Mouse (Mus musculus) MEL (cell line): ENCODE measurements around the gene Pkdcc. TPM values are rescaled to one million over a fixed set of nuclear protein-coding genes. Genes with fewer than 3 reads are reported as not detected.

Experiments
- DNase-seq: peaks from one replicate; pipeline ENCODE4 v3.0.0; 2011; ENCODE audit warnings: low read depth, low spot score
- H3K27ac ChIP-seq: 2 replicates; pipeline ENCODE4 v1.5.1; 2012; ENCODE audit warnings: low read depth, mild to moderate bottlenecking, control low read depth, low read length, moderate library complexity; ENCODE audit not compliant: control insufficient read depth
- H3K27me3 ChIP-seq, 2 experiments: fragments of 150-350 bp in 1 of 2; sonication (generic) in 1 of 2; 2 replicates each; pipeline ENCODE4 v1.6.1; 2012; ENCODE audit warnings: low read length in 2 of 2, mild to moderate bottlenecking in 2 of 2, improper control_type of control experiment in 1 of 2, moderate library complexity in 1 of 2; ENCODE audit not compliant: insufficient read depth in 2 of 2, control insufficient read depth in 1 of 2
- H3K36me3 ChIP-seq, 2 experiments: 2 replicates each; pipeline ENCODE4 v1.6.1; 2012 to 2014; ENCODE audit warnings: low read length in 2 of 2, improper control_type of control experiment in 1 of 2, inconsistent platforms in 1 of 2, mild to moderate bottlenecking in 1 of 2; ENCODE audit not compliant: insufficient read depth in 2 of 2, control insufficient read depth in 1 of 2
- H3K4me1 ChIP-seq, 2 experiments: fragments of 150-350 bp in 1 of 2; sonication (generic) in 1 of 2; 2 replicates each; pipeline ENCODE4 v1.6.1; 2012; ENCODE audit warnings: low read length in 2 of 2, improper control_type of control experiment in 1 of 2, mild to moderate bottlenecking in 1 of 2; ENCODE audit not compliant: insufficient read depth in 2 of 2, control insufficient read depth in 1 of 2
- H3K4me3 ChIP-seq, 2 experiments: fragments of 150-350 bp in 1 of 2; sonication (generic) in 1 of 2; 2 replicates each; pipeline ENCODE4 v1.5.1; 2012; ENCODE audit warnings: low read depth in 2 of 2, low read length in 2 of 2, mild to moderate bottlenecking in 2 of 2, moderate library complexity in 2 of 2, control low read depth in 1 of 2, improper control_type of control experiment in 1 of 2; ENCODE audit not compliant: control insufficient read depth in 1 of 2, insufficient read depth in 1 of 2
- H3K79me2 ChIP-seq: 2 replicates; pipeline ENCODE4 v1.6.1; 2012; ENCODE audit warnings: mild to moderate bottlenecking, low read length, moderate library complexity; ENCODE audit not compliant: control insufficient read depth, poor library complexity, insufficient read depth
- H3K9ac ChIP-seq: 2 replicates; pipeline ENCODE4 v1.6.1; 2012; ENCODE audit warnings: low read depth, mild to moderate bottlenecking, control low read depth, low read length, moderate library complexity; ENCODE audit not compliant: control insufficient read depth, poor library complexity, severe bottlenecking
- H3K9me3 ChIP-seq: fragments of 150-350 bp; sonication (generic); replicated peaks from 2 replicates; pipeline ENCODE4 v1.6.1; 2012; ENCODE audit warnings: mild to moderate bottlenecking, low read length, improper control_type of control experiment, moderate library complexity; ENCODE audit not compliant: insufficient read depth
- BHLHE40 ChIP-seq: IDR thresholded peaks from 2 replicates; pipeline ENCODE4 v1.6.1; 2012; ENCODE audit warnings: low read depth, mild to moderate bottlenecking, inconsistent platforms, low read length, improper control_type of control experiment, borderline replicate concordance
- CHD1 ChIP-seq: IDR thresholded peaks from 2 replicates; pipeline ENCODE4 v1.6.1; 2012; ENCODE audit warnings: low read depth, mild to moderate bottlenecking, inconsistent platforms, low read length, improper control_type of control experiment
- CHD2 ChIP-seq: IDR thresholded peaks from 2 replicates; pipeline ENCODE4 v1.6.1; 2011; ENCODE audit warnings: low read length, improper control_type of control experiment
- E2F4 ChIP-seq: IDR thresholded peaks from 2 replicates; pipeline ENCODE4 v1.6.1; 2011; ENCODE audit warnings: low read depth, low read length, improper control_type of control experiment, borderline replicate concordance
- EP300 ChIP-seq, 2 experiments: IDR thresholded peaks; 2 replicates each; pipeline ENCODE4 v1.6.1; 2011; ENCODE audit warnings: improper control_type of control experiment in 2 of 2, low read length in 2 of 2, low read depth in 1 of 2, mild to moderate bottlenecking in 1 of 2
- KAT2A ChIP-seq: conservative IDR thresholded peaks from 2 replicates; pipeline ENCODE4 v1.6.1; 2012; ENCODE audit warnings: low read depth, low read length, improper control_type of control experiment, inconsistent platforms
- MAFK ChIP-seq: IDR thresholded peaks from 2 replicates; pipeline ENCODE4 v1.6.1; 2011; ENCODE audit warnings: low read depth, mild to moderate bottlenecking, low read length, improper control_type of control experiment, borderline replicate concordance
- MAX ChIP-seq: IDR thresholded peaks from 2 replicates; pipeline ENCODE4 v1.6.1; 2011; ENCODE audit warnings: low read length, improper control_type of control experiment
- MAZ ChIP-seq: IDR thresholded peaks from 2 replicates; pipeline ENCODE4 v1.6.1; 2012; ENCODE audit warnings: low read depth, mild to moderate bottlenecking, inconsistent platforms, low read length, improper control_type of control experiment
- MEF2A ChIP-seq: IDR thresholded peaks from 2 replicates; pipeline ENCODE4 v1.6.1; 2014; ENCODE audit warnings: low read depth, mild to moderate bottlenecking, inconsistent platforms, low read length, improper control_type of control experiment; ENCODE audit not compliant: poor library complexity, insufficient replicate concordance, severe bottlenecking; ENCODE audit errors: extremely low read depth
- MXI1 ChIP-seq: IDR thresholded peaks from 2 replicates; pipeline ENCODE4 v1.6.1; 2011; ENCODE audit warnings: mild to moderate bottlenecking, low read depth, low read length, improper control_type of control experiment
- NELFE ChIP-seq: IDR thresholded peaks from 2 replicates; pipeline ENCODE4 v1.6.1; 2011; ENCODE audit warnings: low read depth, low read length, improper control_type of control experiment
- NRF1 ChIP-seq: IDR thresholded peaks from 2 replicates; pipeline ENCODE4 v1.6.1; 2014; ENCODE audit warnings: low read depth, mild to moderate bottlenecking, inconsistent platforms, low read length, improper control_type of control experiment, moderate library complexity; ENCODE audit not compliant: poor library complexity, insufficient read depth, severe bottlenecking
- POLR2A ChIP-seq, 2 experiments: IDR thresholded peaks; 2 replicates each; pipeline ENCODE4 v1.6.1; 2011 to 2012; ENCODE audit warnings: low read length in 2 of 2, mild to moderate bottlenecking in 2 of 2, control low read depth in 1 of 2, improper control_type of control experiment in 1 of 2, low read depth in 1 of 2, moderate library complexity in 1 of 2; ENCODE audit not compliant: control insufficient read depth in 1 of 2, insufficient read depth in 1 of 2, poor library complexity in 1 of 2
- RAD21 ChIP-seq: IDR thresholded peaks from 2 replicates; pipeline ENCODE4 v1.6.1; 2011; ENCODE audit warnings: mild to moderate bottlenecking, low read depth, low read length, improper control_type of control experiment
- RCOR1 ChIP-seq: IDR thresholded peaks from 2 replicates; pipeline ENCODE4 v1.6.1; 2012; ENCODE audit warnings: low read depth, mild to moderate bottlenecking, inconsistent platforms, low read length, improper control_type of control experiment
- SIN3A ChIP-seq: IDR thresholded peaks from 2 replicates; pipeline ENCODE4 v1.6.1; 2012; ENCODE audit warnings: low read length, improper control_type of control experiment, inconsistent platforms
- SMC3 ChIP-seq: IDR thresholded peaks from 2 replicates; pipeline ENCODE4 v1.6.1; 2011; ENCODE audit warnings: low read depth, low read length, improper control_type of control experiment
- TAL1 ChIP-seq: IDR thresholded peaks from 2 replicates; pipeline ENCODE4 v1.6.1; 2012; ENCODE audit warnings: mild to moderate bottlenecking, inconsistent platforms, low read length, moderate library complexity, mixed read lengths
- TBP ChIP-seq: IDR thresholded peaks from 2 replicates; pipeline ENCODE4 v1.8.0; 2011; ENCODE audit warnings: low read depth, low read length, improper control_type of control experiment
- USF2 ChIP-seq, 2 experiments: IDR thresholded peaks; 2 replicates each; pipeline ENCODE4 v1.6.1; 2011 to 2012; ENCODE audit warnings: improper control_type of control experiment in 2 of 2, low read length in 2 of 2, borderline replicate concordance in 1 of 2, inconsistent platforms in 1 of 2, low read depth in 1 of 2, mild to moderate bottlenecking in 1 of 2; ENCODE audit not compliant: insufficient read depth in 1 of 2
- ZKSCAN1 ChIP-seq: IDR thresholded peaks from 2 replicates; pipeline ENCODE4 v1.6.1; 2012; ENCODE audit warnings: low read depth, mild to moderate bottlenecking, inconsistent platforms, low read length, improper control_type of control experiment, moderate library complexity
- ZMIZ1 ChIP-seq: IDR thresholded peaks from 2 replicates; pipeline ENCODE4 v1.6.1; 2012; ENCODE audit warnings: low read depth, mild to moderate bottlenecking, inconsistent platforms, low read length, improper control_type of control experiment, moderate library complexity
- polyA plus RNA-seq, 2 experiments: library from polyadenylated mRNA; stranded (reverse) in 1 of 2; unstranded in 1 of 2; fragments of >175 nt in 1 of 2; fragments of >200 nt in 1 of 2; gene quantifications; 2 replicates each; pipeline versions ENCODE4 v1.2.1 to v1.2.4; 2012; ENCODE audit warnings: low replicate concordance in 2 of 2, low read depth in 1 of 2; ENCODE audit not compliant: insufficient read length in 2 of 2, insufficient read depth in 1 of 2, missing spikeins in 1 of 2
- total RNA-seq: library from RNA; depleted of rRNA; stranded (reverse); fragments of 300-350 nt; gene quantifications from 2 replicates; pipeline ENCODE4 v1.2.3, GENCODE M21; 2012

The Pkdcc gene
- total and polyA plus RNA-seq, 3 experiments: not detected

GRCm38 (mm10) chr17:83219351-83220287 lies 4.5 kb downstream of the Pkdcc start:
- TF ChIP-seq E2F4: no peak
- TF ChIP-seq ZMIZ1: no peak
- no peak for TF ChIP-seq POLR2A (IDR thresholded peaks at IDR 0.05; ENCODE audit: control insufficient read depth in 1 of 2, insufficient read depth in 1 of 2, low read depth in 1 of 2, low read length in 2 of 2, poor library complexity in 1 of 2)
- TF ChIP-seq NRF1: no peak
- TF ChIP-seq MAZ: no peak
- TF ChIP-seq MAX: no peak
- no peak for TF ChIP-seq TAL1
- TF ChIP-seq RCOR1: no peak
- no peak for TF ChIP-seq TBP
- no peak for TF ChIP-seq RAD21
- no peak for TF ChIP-seq ZKSCAN1
- no peak for TF ChIP-seq BHLHE40
- TF ChIP-seq, all 39 proteins: peak for 0
- Histone ChIP-seq H3K4me1 (no peaks in the 10 kb centered on the region), H3K27ac (no peak overlapping the region), H3K27me3 (no peaks in the 10 kb centered on the region), H3K4me3 (no peak overlapping the region), H3K9me3 (no peaks in the 10 kb centered on the region), H3K79me2 (no peaks in the 10 kb centered on the region), H3K9ac (no peak overlapping the region), H3K36me3 (no peaks in the 10 kb centered on the region)
- no peak for DNase-seq

GRCm38 (mm10) chr17:83220954-83221538 lies 6.0 kb downstream of the Pkdcc start:
- Histone ChIP-seq H3K4me1 (no peaks in the 10 kb centered on the region), H3K27ac (no peak overlapping the region), H3K36me3 (no peaks in the 10 kb centered on the region), H3K79me2 (no peaks in the 10 kb centered on the region), H3K4me3 (no peak overlapping the region), H3K9me3 (no peaks in the 10 kb centered on the region), H3K9ac (no peak overlapping the region), H3K27me3 (no peaks in the 10 kb centered on the region)
- DNase-seq: no peak
- no peak for TF ChIP-seq MAFK
- no peak for TF ChIP-seq NELFE
- no peak for TF ChIP-seq SIN3A
- no peak for TF ChIP-seq CHD2
- no peak for TF ChIP-seq EP300 (IDR thresholded peaks at IDR 0.05; ENCODE audit: low read depth in 1 of 2, low read length in 2 of 2)
- no peak for TF ChIP-seq MAX
- no peak for TF ChIP-seq RAD21
- TF ChIP-seq USF2 (IDR thresholded peaks at IDR 0.05; ENCODE audit: borderline replicate concordance in 1 of 2, insufficient read depth in 1 of 2, low read depth in 1 of 2, low read length in 2 of 2): no peak
- no peak for TF ChIP-seq MEF2A
- no peak for TF ChIP-seq SMC3
- no peak for TF ChIP-seq CHD1
- no peak for TF ChIP-seq KAT2A
- TF ChIP-seq MXI1: no peak
